Mouse (Mus musculus) liver, adult 2 months (tissue): ENCODE measurements around the gene Zdhhc17.

Experiments
- CTCF ChIP-seq: fragments of 200-500 bp; IDR thresholded peaks from 2 replicates; pipeline ENCODE4 v1.5.1; 2011; ENCODE audit warnings: low read depth, low read length, control low read depth
- POLR2A ChIP-seq: fragments of 200-500 bp; IDR thresholded peaks from 2 replicates; pipeline ENCODE4 v1.6.1; 2011; ENCODE audit warnings: low read length, control low read depth; ENCODE audit not compliant: insufficient read depth; ENCODE audit errors: extremely low read depth

GRCm38 (mm10) chr10:111009641-111010479 is at the start of gene Zdhhc17:
- TF ChIP-seq POLR2A (peak; percentile 67), CTCF (no peak)
